Mouse (Mus musculus): ENCODE data around the gene Gria4. TPM values are rescaled to one million over a fixed set of nuclear protein-coding genes. Genes with fewer than 3 reads are reported as not detected.
A peak's percentile ranks its signal among the peaks of the same experiment; 100 is the strongest.

The Gria4 gene
- polyA plus RNA-seq, 1 experiment from 2014 or later = 14.8 TPM

GRCm38 (mm10) chr9:4631910-4632309 lies 164.1 kb downstream of the Gria4 start:
- no peak overlapping the region for H3K27ac ChIP-seq (ENCODE audit: low read depth, low read length)
- H3K4me3 ChIP-seq (ENCODE audit: low read depth, low read length) = no peak overlapping the region
- H3K36me3 ChIP-seq (ENCODE audit: control insufficient read depth, insufficient read depth, low read length) = no peaks in the 10 kb centered on the region
- no peak for ATAC-seq
- WGBS = 86% methylated on average over 4 of the region's 4 CpGs
- no peak overlapping the region for H3K9ac ChIP-seq (ENCODE audit: low read length)
- no peaks in the 10 kb centered on the region for H3K27me3 ChIP-seq (replicated peaks; ENCODE audit: control insufficient read depth, insufficient read depth, low read length)
- no peaks in the 10 kb centered on the region for H3K4me1 ChIP-seq (ENCODE audit: control insufficient read depth, insufficient read depth, low read length)
- no peak for DNase-seq (ENCODE audit: low spot score)
- no peaks in the 10 kb centered on the region for H3K9me3 ChIP-seq (replicated peaks; ENCODE audit: control insufficient read depth, low read length)
- no peak overlapping the region for H3K4me2 ChIP-seq (ENCODE audit: low read length)

GRCm38 (mm10) chr9:4615286-4615685 lies 180.7 kb downstream of the Gria4 start:
- Histone ChIP-seq H3K27ac (ENCODE audit: low read depth, low read length) (no peak overlapping the region), H3K27me3 (replicated peaks; ENCODE audit: control insufficient read depth, insufficient read depth, low read length) (no peaks in the 10 kb centered on the region), H3K4me3 (ENCODE audit: low read depth, low read length) (no peak overlapping the region), H3K9ac (ENCODE audit: low read length) (no peak overlapping the region), H3K4me2 (ENCODE audit: low read length) (no peak overlapping the region), H3K9me3 (replicated peaks; ENCODE audit: control insufficient read depth, low read length) (no peaks in the 10 kb centered on the region), H3K4me1 (ENCODE audit: control insufficient read depth, insufficient read depth, low read length) (no peaks in the 10 kb centered on the region), H3K36me3 (ENCODE audit: control insufficient read depth, insufficient read depth, low read length) (no peaks in the 10 kb centered on the region)
- ATAC-seq = no peak
- no peak for DNase-seq (ENCODE audit: low spot score)

GRCm38 (mm10) chr9:4605354-4605753 lies 190.7 kb downstream of the Gria4 start:
- ATAC-seq = no peak
- Histone ChIP-seq H3K4me1 (ENCODE audit: control insufficient read depth, insufficient read depth, low read length) (no peaks in the 10 kb centered on the region), H3K36me3 (ENCODE audit: control insufficient read depth, insufficient read depth, low read length) (no peaks in the 10 kb centered on the region), H3K9me3 (replicated peaks; ENCODE audit: control insufficient read depth, low read length) (no peaks in the 10 kb centered on the region), H3K9ac (ENCODE audit: low read length) (no peak overlapping the region), H3K4me2 (ENCODE audit: low read length) (no peak overlapping the region), H3K27ac (ENCODE audit: low read depth, low read length) (no peak overlapping the region), H3K27me3 (replicated peaks; ENCODE audit: control insufficient read depth, insufficient read depth, low read length) (no peaks in the 10 kb centered on the region), H3K4me3 (ENCODE audit: low read depth, low read length) (no peak overlapping the region)
- DNase-seq (ENCODE audit: low spot score) = peak; percentile 22
- 69% methylated on average over 3 of the region's 3 CpGs for WGBS

- H3K4me2 ChIP-seq (ENCODE audit: low read length) = no peak overlapping the region
- DNase-seq (ENCODE audit: low spot score) (no peak), ATAC-seq (no peak)
- H3K9me3 ChIP-seq (replicated peaks; ENCODE audit: control insufficient read depth, low read length) = no peaks in the 10 kb centered on the region
- H3K4me1 ChIP-seq (ENCODE audit: control insufficient read depth, insufficient read depth, low read length) = no peaks in the 10 kb centered on the region
- no peak overlapping the region for H3K27ac ChIP-seq (ENCODE audit: low read depth, low read length)
- H3K4me3 ChIP-seq (ENCODE audit: low read depth, low read length) = no peak overlapping the region
- H3K27me3 ChIP-seq (replicated peaks; ENCODE audit: control insufficient read depth, insufficient read depth, low read length) = no peaks in the 10 kb centered on the region
- no peaks in the 10 kb centered on the region for H3K36me3 ChIP-seq (ENCODE audit: control insufficient read depth, insufficient read depth, low read length)
- no peak overlapping the region for H3K9ac ChIP-seq (ENCODE audit: low read length)
Measured at GRCm38 (mm10) chr9:4604236-4604635, 191.8 kb downstream of the Gria4 start.

- no peak for DNase-seq (ENCODE audit: low spot score)
- no peaks in the 10 kb centered on the region for H3K4me1 ChIP-seq (ENCODE audit: control insufficient read depth, insufficient read depth, low read length)
- WGBS = 82% methylated on average over 2 of the region's 2 CpGs
- H3K27me3 ChIP-seq (replicated peaks; ENCODE audit: control insufficient read depth, insufficient read depth, low read length) = no peaks in the 10 kb centered on the region
- H3K4me3 ChIP-seq (ENCODE audit: low read depth, low read length) = no peak overlapping the region
- no peak overlapping the region for H3K27ac ChIP-seq (ENCODE audit: low read depth, low read length)
- H3K9ac ChIP-seq (ENCODE audit: low read length) = no peak overlapping the region
- no peaks in the 10 kb centered on the region for H3K9me3 ChIP-seq (replicated peaks; ENCODE audit: control insufficient read depth, low read length)
- no peak for ATAC-seq
- H3K36me3 ChIP-seq (ENCODE audit: control insufficient read depth, insufficient read depth, low read length) = no peaks in the 10 kb centered on the region
- H3K4me2 ChIP-seq (ENCODE audit: low read length) = no peak overlapping the region
Measured at GRCm38 (mm10) chr9:4601788-4602187, 194.2 kb downstream of the Gria4 start.

GRCm38 (mm10) chr9:4573596-4573995 lies 222.4 kb downstream of the Gria4 start:
- no peak for DNase-seq (ENCODE audit: low spot score)

GRCm38 (mm10) chr9:4555415-4555959 lies 240.5 kb downstream of the Gria4 start:
- Histone ChIP-seq H3K4me1 (ENCODE audit: control insufficient read depth, insufficient read depth, low read length) (no peaks in the 10 kb centered on the region), H3K9ac (ENCODE audit: low read length) (no peak overlapping the region), H3K27ac (ENCODE audit: low read depth, low read length) (no peak overlapping the region), H3K4me3 (ENCODE audit: low read depth, low read length) (no peak overlapping the region), H3K9me3 (replicated peaks; ENCODE audit: control insufficient read depth, low read length) (no peaks in the 10 kb centered on the region), H3K36me3 (ENCODE audit: control insufficient read depth, insufficient read depth, low read length) (no peaks in the 10 kb centered on the region), H3K4me2 (ENCODE audit: low read length) (no peak overlapping the region), H3K27me3 (replicated peaks; ENCODE audit: control insufficient read depth, insufficient read depth, low read length) (no peaks in the 10 kb centered on the region)
- DNase-seq (ENCODE audit: low spot score) (peak; percentile 5), ATAC-seq (no peak)
- 38% methylated on average over 4 of the region's 4 CpGs for WGBS

More at GRCm38 (mm10) chr9:4573596-4573995, 222.4 kb downstream of the Gria4 start:
- Histone ChIP-seq H3K9ac (ENCODE audit: low read length) (no peak overlapping the region), H3K4me3 (ENCODE audit: low read depth, low read length) (no peak overlapping the region), H3K4me2 (ENCODE audit: low read length) (no peak overlapping the region), H3K4me1 (ENCODE audit: control insufficient read depth, insufficient read depth, low read length) (no peaks in the 10 kb centered on the region), H3K9me3 (replicated peaks; ENCODE audit: control insufficient read depth, low read length) (no peaks in the 10 kb centered on the region), H3K27me3 (replicated peaks; ENCODE audit: control insufficient read depth, insufficient read depth, low read length) (no peaks in the 10 kb centered on the region), H3K36me3 (ENCODE audit: control insufficient read depth, insufficient read depth, low read length) (no peaks in the 10 kb centered on the region), H3K27ac (ENCODE audit: low read depth, low read length) (no peak overlapping the region)
- WGBS = 75% methylated on average over 5 of the region's 5 CpGs
- ATAC-seq = no peak

- Histone ChIP-seq H3K27me3 (replicated peaks; ENCODE audit: control insufficient read depth, insufficient read depth, low read length) (no peaks in the 10 kb centered on the region), H3K4me3 (ENCODE audit: low read depth, low read length) (no peak overlapping the region), H3K36me3 (ENCODE audit: control insufficient read depth, insufficient read depth, low read length) (no peaks in the 10 kb centered on the region), H3K4me2 (ENCODE audit: low read length) (no peak overlapping the region), H3K27ac (ENCODE audit: low read depth, low read length) (no peak overlapping the region), H3K9me3 (replicated peaks; ENCODE audit: control insufficient read depth, low read length) (no peaks in the 10 kb centered on the region), H3K4me1 (ENCODE audit: control insufficient read depth, insufficient read depth, low read length) (no peaks in the 10 kb centered on the region), H3K9ac (ENCODE audit: low read length) (no peak overlapping the region)
- WGBS = 87% methylated on average over 1 of the region's 1 CpGs
- ATAC-seq (no peak), DNase-seq (ENCODE audit: low spot score) (peak; percentile 9)
Measured at GRCm38 (mm10) chr9:4539218-4539617, 256.8 kb downstream of the Gria4 start.

- Histone ChIP-seq H3K4me3 (ENCODE audit: low read depth, low read length) (no peak overlapping the region), H3K9me3 (replicated peaks; ENCODE audit: control insufficient read depth, low read length) (no peaks in the 10 kb centered on the region), H3K36me3 (ENCODE audit: control insufficient read depth, insufficient read depth, low read length) (no peaks in the 10 kb centered on the region), H3K9ac (ENCODE audit: low read length) (no peak overlapping the region), H3K4me2 (ENCODE audit: low read length) (no peak overlapping the region), H3K4me1 (ENCODE audit: control insufficient read depth, insufficient read depth, low read length) (no peaks in the 10 kb centered on the region), H3K27ac (ENCODE audit: low read depth, low read length) (no peak overlapping the region), H3K27me3 (replicated peaks; ENCODE audit: control insufficient read depth, insufficient read depth, low read length) (no peaks in the 10 kb centered on the region)
- DNase-seq (ENCODE audit: low spot score) (peak; percentile 81), ATAC-seq (peak; percentile 58)
- 92% methylated on average over 6 of the region's 6 CpGs for WGBS
Measured at GRCm38 (mm10) chr9:4536514-4537150, 259.4 kb downstream of the Gria4 start.

Measured in forebrain, embryonic 14.5 days (tissue).